Mouse (Mus musculus): ENCODE data around the gene Hk3. TPM values are rescaled to one million over a fixed set of nuclear protein-coding genes. Genes with fewer than 3 reads are reported as not detected.
A peak's percentile ranks its signal among the peaks of the same experiment; 100 is the strongest.

The Hk3 gene
- polyA plus RNA-seq, 1 experiment from 2014 or later = 0.65 TPM

DNA sequence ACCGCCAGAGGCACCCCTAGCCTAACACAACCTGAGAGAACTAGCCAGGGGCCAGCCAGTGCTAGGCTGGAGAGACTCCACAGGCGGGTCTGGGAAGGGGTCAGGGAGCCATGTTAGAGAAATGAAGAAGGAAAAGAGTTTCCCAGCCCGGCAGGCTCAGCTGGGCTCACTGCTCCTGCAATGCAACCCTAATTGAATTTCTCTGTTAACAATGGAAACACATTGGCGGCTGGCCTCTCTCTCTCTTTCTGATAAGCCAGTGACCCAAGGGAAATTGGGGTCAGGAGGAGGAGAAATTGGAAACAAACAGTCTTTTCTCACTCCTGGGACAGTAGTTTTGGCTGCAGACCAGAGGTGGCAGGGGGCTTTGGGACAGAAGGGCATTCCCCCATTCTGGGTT, 26.6 kb downstream of the Hk3 start:
- no peak overlapping the region for H3K4me3 ChIP-seq (ENCODE audit: low read depth, low read length)
- H3K4me2 ChIP-seq (ENCODE audit: low read depth, low read length, severe bottlenecking) = 0 out of 2 replicates have a peak overlapping the region, but pooled peaks have one; percentile 21
- H3K9ac ChIP-seq (ENCODE audit: low read length) = no peak overlapping the region
- DNase-seq (ENCODE audit: low spot score) (peak; percentile 62), ATAC-seq (replicated peaks; ENCODE audit: low FRiP score) (no peak; the same call in 1 of the 2 replicates)
- 0 out of 2 replicates have a peak overlapping the region, but pooled peaks have one; percentile 48 for H3K27ac ChIP-seq (ENCODE audit: low read depth, low read length)
- H3K27me3 ChIP-seq (ENCODE audit: control insufficient read depth, insufficient read depth, low read length) = peaks cover 3% of the 10 kb centered on the region
- peaks cover 18% of the 10 kb centered on the region for H3K4me1 ChIP-seq (replicated peaks; ENCODE audit: control insufficient read depth, insufficient read depth, low read length)
- H3K9me3 ChIP-seq (ENCODE audit: control insufficient read depth, low read length) = no peaks in the 10 kb centered on the region
- 0% methylated on average over 4 of the region's 4 CpGs for WGBS
- H3K36me3 ChIP-seq (ENCODE audit: control insufficient read depth, insufficient read depth, low read length) = no peaks in the 10 kb centered on the region

DNA sequence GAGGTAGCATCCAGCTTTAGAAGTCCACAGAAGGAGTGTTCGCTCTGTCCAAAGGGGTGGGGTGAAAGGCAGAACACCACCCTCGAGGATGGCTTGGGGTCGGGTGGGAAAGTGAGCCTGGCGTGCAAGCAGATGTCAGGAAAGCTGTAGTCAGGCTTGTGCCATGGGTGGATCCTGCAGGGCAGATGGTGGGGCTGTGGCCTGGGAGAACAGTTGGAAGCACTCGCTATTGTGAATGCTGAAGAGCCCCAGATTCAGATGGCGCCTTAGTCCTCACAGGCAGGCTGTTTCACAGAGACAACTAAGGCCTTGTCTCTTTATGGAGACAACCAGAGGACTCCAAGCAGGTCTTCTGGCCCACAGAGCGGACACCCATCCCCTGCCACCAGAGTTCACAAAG, 29.0 kb downstream of the Hk3 start:
- ATAC-seq (replicated peaks; ENCODE audit: low FRiP score) = no peak
- DNase-seq (ENCODE audit: low spot score) = no peak
- Histone ChIP-seq H3K36me3 (ENCODE audit: control insufficient read depth, insufficient read depth, low read length) (no peaks in the 10 kb centered on the region), H3K4me1 (replicated peaks; ENCODE audit: control insufficient read depth, insufficient read depth, low read length) (peaks cover 19% of the 10 kb centered on the region), H3K27me3 (ENCODE audit: control insufficient read depth, insufficient read depth, low read length) (peaks cover 3% of the 10 kb centered on the region), H3K9ac (ENCODE audit: low read length) (no peak overlapping the region), H3K4me3 (ENCODE audit: low read depth, low read length) (no peak overlapping the region), H3K9me3 (ENCODE audit: control insufficient read depth, low read length) (no peaks in the 10 kb centered on the region), H3K4me2 (ENCODE audit: low read depth, low read length, severe bottlenecking) (no peak overlapping the region), H3K27ac (ENCODE audit: low read depth, low read length) (no peak overlapping the region)
- WGBS = 83% methylated on average over 7 of the region's 7 CpGs

DNA sequence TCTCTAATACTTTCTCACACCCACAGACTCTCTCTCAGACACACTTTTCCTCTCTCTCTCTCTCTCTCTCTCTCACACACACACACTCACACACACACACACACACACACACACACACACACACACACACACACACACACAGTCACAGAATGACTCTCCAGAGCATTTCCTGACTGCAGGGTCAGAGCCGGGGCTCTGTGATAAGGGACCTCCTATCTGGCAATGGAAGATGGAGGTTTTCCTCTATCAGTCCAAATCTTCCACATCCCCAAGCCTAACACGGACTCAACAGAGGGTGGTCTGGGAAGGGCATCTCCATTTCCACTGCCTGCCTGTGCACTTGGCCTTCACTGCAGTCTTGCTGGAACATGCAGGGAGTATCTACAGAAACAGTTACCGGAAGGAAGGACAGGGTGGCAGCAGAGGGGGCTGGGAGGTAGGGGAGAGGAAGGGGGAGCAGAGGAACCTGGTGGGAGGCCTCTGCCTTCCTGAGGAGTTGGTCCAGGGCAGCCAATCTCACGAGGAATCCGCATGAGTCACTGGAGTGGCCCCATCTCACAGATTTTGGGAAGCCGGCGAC, 32.9 kb downstream of the Hk3 start:
- Histone ChIP-seq H3K9ac (ENCODE audit: low read length) (no peak overlapping the region; the same call in 1 of the 2 replicates), H3K27ac (ENCODE audit: low read depth, low read length) (no peak overlapping the region), H3K4me2 (ENCODE audit: low read depth, low read length, severe bottlenecking) (no peak overlapping the region), H3K36me3 (ENCODE audit: control insufficient read depth, insufficient read depth, low read length) (no peaks in the 10 kb centered on the region), H3K9me3 (ENCODE audit: control insufficient read depth, low read length) (no peaks in the 10 kb centered on the region), H3K4me3 (ENCODE audit: low read depth, low read length) (no peak overlapping the region), H3K27me3 (ENCODE audit: control insufficient read depth, insufficient read depth, low read length) (peaks cover 3% of the 10 kb centered on the region), H3K4me1 (replicated peaks; ENCODE audit: control insufficient read depth, insufficient read depth, low read length) (peaks cover 5% of the 10 kb centered on the region; the same call in 1 of the 2 replicates)
- ATAC-seq (replicated peaks; ENCODE audit: low FRiP score) (no peak), DNase-seq (ENCODE audit: low spot score) (no peak)
- WGBS = 56% methylated on average over 7 of the region's 7 CpGs

DNA sequence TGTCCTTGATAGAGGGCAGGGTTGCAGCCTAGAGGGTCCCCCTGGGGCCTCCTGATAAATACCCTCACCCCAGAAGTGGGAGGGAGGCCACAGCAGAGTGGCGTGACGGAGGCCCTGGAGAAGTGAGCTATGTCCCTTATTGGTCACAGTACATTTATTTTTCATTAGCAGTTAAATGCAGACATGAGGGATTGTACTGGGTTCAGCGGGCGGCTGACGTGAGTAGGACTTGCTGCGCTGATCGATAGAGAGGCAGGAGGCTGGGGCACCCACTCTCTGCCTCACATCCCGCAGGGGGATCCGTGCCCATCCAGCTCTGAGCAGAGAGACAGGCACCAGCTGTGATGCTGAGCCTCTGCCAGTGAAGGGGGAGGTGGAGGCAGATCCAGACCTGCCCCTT, 33.8 kb downstream of the Hk3 start:
- Histone ChIP-seq H3K36me3 (ENCODE audit: control insufficient read depth, insufficient read depth, low read length) (no peaks in the 10 kb centered on the region), H3K4me3 (ENCODE audit: low read depth, low read length) (no peak overlapping the region), H3K4me2 (ENCODE audit: low read depth, low read length, severe bottlenecking) (no peak overlapping the region), H3K27me3 (ENCODE audit: control insufficient read depth, insufficient read depth, low read length) (peaks cover 5% of the 10 kb centered on the region), H3K9ac (ENCODE audit: low read length) (no peak overlapping the region), H3K9me3 (ENCODE audit: control insufficient read depth, low read length) (no peaks in the 10 kb centered on the region), H3K27ac (ENCODE audit: low read depth, low read length) (no peak overlapping the region), H3K4me1 (replicated peaks; ENCODE audit: control insufficient read depth, insufficient read depth, low read length) (peaks cover 2% of the 10 kb centered on the region; the same call in 1 of the 2 replicates)
- DNase-seq (ENCODE audit: low spot score) = no peak
- ATAC-seq (replicated peaks; ENCODE audit: low FRiP score) = no peak
- WGBS = 84% methylated on average over 9 of the region's 9 CpGs

DNA sequence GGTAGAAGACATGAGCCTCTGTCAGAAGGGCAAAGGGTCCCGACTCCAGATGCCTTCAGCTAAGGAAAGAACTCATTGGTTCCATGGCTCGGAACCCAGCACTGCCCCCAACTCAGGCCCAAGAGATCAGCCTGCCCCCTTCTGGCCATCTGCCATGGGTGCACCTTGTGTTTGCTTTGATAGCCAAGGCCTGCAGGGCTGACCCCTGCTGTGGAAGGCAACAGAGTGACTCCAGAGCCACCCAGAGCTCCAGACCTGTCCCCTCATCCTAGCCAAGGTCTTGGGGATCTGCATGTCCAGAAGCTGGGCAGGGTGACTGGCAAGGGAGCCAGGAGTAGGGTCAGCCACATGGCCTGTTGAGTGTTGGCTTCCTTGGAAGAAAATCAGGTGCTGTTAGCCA, 37.6 kb downstream of the Hk3 start:
- H3K27ac ChIP-seq (ENCODE audit: low read depth, low read length) = no peak overlapping the region
- H3K4me3 ChIP-seq (ENCODE audit: low read depth, low read length) = no peak overlapping the region
- DNase-seq (ENCODE audit: low spot score) (peak; percentile 64), ATAC-seq (replicated peaks; ENCODE audit: low FRiP score) (no peak)
- peaks cover 6% of the 10 kb centered on the region; the same call in 1 of the 2 replicates for H3K27me3 ChIP-seq (ENCODE audit: control insufficient read depth, insufficient read depth, low read length)
- H3K9me3 ChIP-seq (ENCODE audit: control insufficient read depth, low read length) = no peaks in the 10 kb centered on the region
- H3K9ac ChIP-seq (ENCODE audit: low read length) = no peak overlapping the region
- H3K36me3 ChIP-seq (ENCODE audit: control insufficient read depth, insufficient read depth, low read length) = no peaks in the 10 kb centered on the region
- peaks cover 12% of the 10 kb centered on the region; the same call in 1 of the 2 replicates for H3K4me1 ChIP-seq (replicated peaks; ENCODE audit: control insufficient read depth, insufficient read depth, low read length)
- 71% methylated on average over 2 of the region's 2 CpGs for WGBS
- no peak overlapping the region for H3K4me2 ChIP-seq (ENCODE audit: low read depth, low read length, severe bottlenecking)

DNA sequence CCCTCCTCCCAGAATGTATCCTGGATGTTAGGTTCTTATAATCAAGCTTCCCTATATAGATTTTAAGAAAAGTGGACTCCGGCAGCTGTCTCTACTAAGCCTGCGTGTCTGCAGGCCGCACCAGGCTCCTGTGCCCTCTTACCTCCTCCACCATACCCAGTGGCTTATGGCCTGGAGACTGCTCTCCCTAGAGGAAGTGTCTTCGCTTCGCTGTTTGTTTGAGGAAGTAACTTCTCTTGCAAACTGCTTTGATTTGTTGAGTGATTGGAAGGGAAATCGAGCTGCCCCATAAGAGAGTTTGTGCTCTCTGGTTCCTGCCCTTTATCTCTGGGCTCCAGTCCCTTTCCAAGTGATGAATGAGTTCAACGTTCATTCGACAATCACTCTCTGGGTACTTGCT, 38.2 kb downstream of the Hk3 start:
- WGBS = 88% methylated on average over 8 of the region's 8 CpGs
- no peak for DNase-seq (ENCODE audit: low spot score)

DNA sequence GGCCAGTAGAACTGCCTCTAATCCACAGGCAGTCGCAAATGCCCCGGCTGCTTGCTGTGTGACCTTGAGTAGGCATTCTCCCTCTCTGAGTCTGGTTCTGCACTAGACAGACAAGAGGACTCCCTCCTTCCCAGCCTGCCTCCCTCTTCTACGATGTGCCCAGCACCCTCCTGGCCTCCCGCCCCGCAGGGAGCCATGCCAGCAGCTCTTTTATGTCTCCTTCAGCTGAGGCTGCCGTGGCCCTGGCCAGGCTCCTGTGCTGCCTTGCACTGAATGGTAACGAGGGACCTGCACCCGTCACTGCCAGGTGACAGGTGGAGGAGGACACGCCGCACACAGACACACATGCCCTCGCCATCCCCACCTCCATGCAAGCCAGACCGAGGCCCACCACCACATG, 40.2 kb downstream of the Hk3 start:
- Histone ChIP-seq H3K4me1 (replicated peaks; ENCODE audit: control insufficient read depth, insufficient read depth, low read length) (peaks cover 13% of the 10 kb centered on the region; the same call in 1 of the 2 replicates), H3K9ac (ENCODE audit: low read length) (no peak overlapping the region), H3K27ac (ENCODE audit: low read depth, low read length) (no peak overlapping the region), H3K27me3 (ENCODE audit: control insufficient read depth, insufficient read depth, low read length) (peaks cover 6% of the 10 kb centered on the region; the same call in 1 of the 2 replicates), H3K4me3 (ENCODE audit: low read depth, low read length) (no peak overlapping the region), H3K4me2 (ENCODE audit: low read depth, low read length, severe bottlenecking) (no peak overlapping the region), H3K36me3 (ENCODE audit: control insufficient read depth, insufficient read depth, low read length) (no peaks in the 10 kb centered on the region), H3K9me3 (ENCODE audit: control insufficient read depth, low read length) (no peaks in the 10 kb centered on the region)
- 60% methylated on average over 12 of the region's 12 CpGs for whole genome bisulfite sequencing
- ATAC-seq (replicated peaks; ENCODE audit: low FRiP score) = no peak
- DNase-seq (ENCODE audit: low spot score) = no peak

More for the DNA sequence above, 38.2 kb downstream of the Hk3 start:
- Histone ChIP-seq H3K9me3 (ENCODE audit: control insufficient read depth, low read length) (no peaks in the 10 kb centered on the region), H3K9ac (ENCODE audit: low read length) (no peak overlapping the region), H3K4me2 (ENCODE audit: low read depth, low read length, severe bottlenecking) (no peak overlapping the region), H3K36me3 (ENCODE audit: control insufficient read depth, insufficient read depth, low read length) (no peaks in the 10 kb centered on the region), H3K27ac (ENCODE audit: low read depth, low read length) (no peak overlapping the region), H3K4me3 (ENCODE audit: low read depth, low read length) (no peak overlapping the region), H3K27me3 (ENCODE audit: control insufficient read depth, insufficient read depth, low read length) (peaks cover 6% of the 10 kb centered on the region; the same call in 1 of the 2 replicates), H3K4me1 (replicated peaks; ENCODE audit: control insufficient read depth, insufficient read depth, low read length) (peaks cover 12% of the 10 kb centered on the region; the same call in 1 of the 2 replicates)
- no peak for ATAC-seq (replicated peaks; ENCODE audit: low FRiP score)

DNA sequence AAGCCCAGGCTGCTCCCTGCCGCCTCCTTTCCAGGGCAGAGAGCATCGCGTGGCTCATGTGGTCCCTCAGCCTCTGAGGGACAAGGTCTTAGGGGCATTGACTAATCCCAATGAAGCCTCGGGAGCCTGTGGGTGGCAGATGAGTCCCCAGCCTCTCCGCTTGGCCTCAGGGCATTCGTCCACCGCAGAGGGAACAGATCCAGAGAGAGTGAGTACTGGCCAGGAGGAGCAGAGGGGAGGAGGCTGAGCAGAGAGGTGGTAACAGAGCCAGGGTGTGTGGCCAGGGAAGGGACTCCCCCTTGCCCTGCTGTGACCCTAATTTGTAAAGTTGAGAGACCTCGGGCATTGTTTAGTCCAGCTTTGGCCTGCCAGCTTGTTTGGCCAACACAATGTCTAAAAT, 42.4 kb downstream of the Hk3 start:
- H3K36me3 ChIP-seq (ENCODE audit: control insufficient read depth, insufficient read depth, low read length) = no peaks in the 10 kb centered on the region
- H3K4me1 ChIP-seq (replicated peaks; ENCODE audit: control insufficient read depth, insufficient read depth, low read length) = peaks cover 13% of the 10 kb centered on the region; the same call in 1 of the 2 replicates
- ATAC-seq (replicated peaks; ENCODE audit: low FRiP score) = no peak
- peaks cover 6% of the 10 kb centered on the region; the same call in 1 of the 2 replicates for H3K27me3 ChIP-seq (ENCODE audit: control insufficient read depth, insufficient read depth, low read length)
- no peak overlapping the region for H3K9ac ChIP-seq (ENCODE audit: low read length)
- H3K9me3 ChIP-seq (ENCODE audit: control insufficient read depth, low read length) = no peaks in the 10 kb centered on the region
- H3K4me3 ChIP-seq (ENCODE audit: low read depth, low read length) = no peak overlapping the region
- no peak for DNase-seq (ENCODE audit: low spot score)
- no peak overlapping the region for H3K4me2 ChIP-seq (ENCODE audit: low read depth, low read length, severe bottlenecking)
- H3K27ac ChIP-seq (ENCODE audit: low read depth, low read length) = no peak overlapping the region
- 34% methylated on average over 8 of the region's 8 CpGs for WGBS

DNA sequence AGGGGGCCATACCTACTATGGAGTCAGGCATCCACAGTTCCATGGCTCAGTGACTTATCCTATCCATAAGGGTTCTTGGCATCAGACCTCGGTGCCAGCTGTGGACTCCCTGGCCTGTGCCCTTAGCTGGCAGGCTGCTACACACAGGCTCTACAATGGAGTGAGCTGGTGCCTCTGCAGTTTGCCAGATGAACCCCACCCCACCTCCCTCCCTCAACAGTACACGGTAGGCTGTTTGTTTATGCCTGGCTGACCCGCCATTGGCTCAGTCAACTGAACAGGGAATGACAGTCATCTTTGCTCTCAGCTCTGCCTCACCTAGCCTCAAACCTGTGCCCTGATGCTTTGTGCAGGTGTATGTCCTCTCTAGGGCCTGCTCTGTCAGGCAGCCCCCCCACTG, 45.6 kb downstream of the Hk3 start:
- Histone ChIP-seq H3K4me3 (ENCODE audit: low read depth, low read length) (no peak overlapping the region), H3K4me2 (ENCODE audit: low read depth, low read length, severe bottlenecking) (no peak overlapping the region), H3K9me3 (ENCODE audit: control insufficient read depth, low read length) (no peaks in the 10 kb centered on the region), H3K27ac (ENCODE audit: low read depth, low read length) (no peak overlapping the region), H3K36me3 (ENCODE audit: control insufficient read depth, insufficient read depth, low read length) (no peaks in the 10 kb centered on the region), H3K9ac (ENCODE audit: low read length) (no peak overlapping the region), H3K27me3 (ENCODE audit: control insufficient read depth, insufficient read depth, low read length) (peaks cover 3% of the 10 kb centered on the region; the same call in 1 of the 2 replicates), H3K4me1 (replicated peaks; ENCODE audit: control insufficient read depth, insufficient read depth, low read length) (peaks cover 7% of the 10 kb centered on the region; the same call in 1 of the 2 replicates)
- DNase-seq (ENCODE audit: low spot score) = no peak
- WGBS = 59% methylated on average over 3 of the region's 3 CpGs
- no peak for ATAC-seq (replicated peaks; ENCODE audit: low FRiP score)
